Mouse (Mus musculus) neural tube, embryonic 10.5 days (tissue): ENCODE measurements around the gene Rab4b.
A peak's percentile ranks its signal among the peaks of the same experiment; 100 is the strongest.

ENCODE experiments used
- DNase-seq: peaks from one replicate; pipeline ENCODE4 v3.0.0-alpha.2; 2017; ENCODE audit warnings: low spot score; ENCODE audit errors: extremely low spot score

Rab4b gene

GRCm38 (mm10) chr7:27178324-27179216 lies at the start of gene Rab4b:
TSS of gene Rab4b (minus strand) at chr7:27178896.
- peak; percentile 99 for DNase-seq

DNA sequence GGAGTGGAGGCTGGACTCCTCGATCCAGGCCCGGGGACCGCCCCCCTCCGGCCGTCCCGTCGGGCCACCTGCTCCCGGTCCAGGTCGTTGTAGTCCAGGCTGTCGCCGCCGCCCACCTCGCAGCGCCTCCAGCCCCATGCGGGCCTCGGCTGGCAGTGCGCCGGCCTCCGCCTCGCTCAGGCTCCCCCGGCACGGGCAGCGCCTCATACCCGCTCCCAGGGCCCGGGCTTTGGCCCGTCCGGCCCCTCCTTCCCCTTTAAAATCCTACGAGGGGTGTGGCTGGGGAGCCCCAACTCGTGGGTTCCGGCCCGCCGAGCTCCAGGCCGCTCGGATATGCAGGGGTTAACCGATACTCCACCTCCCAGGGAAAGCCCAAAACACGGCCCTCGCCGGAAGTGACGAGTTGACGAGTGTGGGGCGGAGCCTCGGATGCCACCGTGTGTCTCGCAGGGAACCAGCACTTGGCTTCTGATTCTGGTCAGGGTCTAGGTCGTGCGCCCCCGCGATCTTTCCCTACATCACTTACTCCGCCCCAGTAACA lies 49.7 kb upstream of the Rab4b start, which contains the start of gene Itpkc:
Gene Itpkc (minus strand): TSS at position 381 of the 541 bp plus-strand sequence.
- DNase-seq: peak; percentile 97

GRCm38 (mm10) chr7:27227676-27228075 lies 49.0 kb upstream of the Rab4b start:
- no peak for DNase-seq

DNA sequence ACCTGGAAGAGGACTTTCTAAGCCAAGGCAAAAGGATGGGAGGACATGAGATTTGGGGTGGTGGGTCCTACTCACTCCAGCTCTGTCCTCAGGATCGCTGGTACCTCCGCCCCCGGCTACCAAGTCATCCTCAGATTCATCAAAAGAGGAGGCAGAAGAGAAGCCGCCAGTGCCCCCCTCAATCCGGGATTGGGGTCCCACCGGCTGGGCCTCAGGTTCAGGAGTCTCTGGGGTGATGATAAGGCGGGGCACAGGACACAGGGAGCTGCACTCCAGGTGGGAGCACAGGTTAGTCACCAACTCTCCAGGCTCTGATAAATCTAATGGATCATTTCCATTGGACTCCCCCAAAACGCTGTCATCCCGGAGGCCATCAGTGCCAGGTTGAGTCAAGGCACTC lies 48.6 kb upstream of the Rab4b start:
- no peak for DNase-seq

DNA sequence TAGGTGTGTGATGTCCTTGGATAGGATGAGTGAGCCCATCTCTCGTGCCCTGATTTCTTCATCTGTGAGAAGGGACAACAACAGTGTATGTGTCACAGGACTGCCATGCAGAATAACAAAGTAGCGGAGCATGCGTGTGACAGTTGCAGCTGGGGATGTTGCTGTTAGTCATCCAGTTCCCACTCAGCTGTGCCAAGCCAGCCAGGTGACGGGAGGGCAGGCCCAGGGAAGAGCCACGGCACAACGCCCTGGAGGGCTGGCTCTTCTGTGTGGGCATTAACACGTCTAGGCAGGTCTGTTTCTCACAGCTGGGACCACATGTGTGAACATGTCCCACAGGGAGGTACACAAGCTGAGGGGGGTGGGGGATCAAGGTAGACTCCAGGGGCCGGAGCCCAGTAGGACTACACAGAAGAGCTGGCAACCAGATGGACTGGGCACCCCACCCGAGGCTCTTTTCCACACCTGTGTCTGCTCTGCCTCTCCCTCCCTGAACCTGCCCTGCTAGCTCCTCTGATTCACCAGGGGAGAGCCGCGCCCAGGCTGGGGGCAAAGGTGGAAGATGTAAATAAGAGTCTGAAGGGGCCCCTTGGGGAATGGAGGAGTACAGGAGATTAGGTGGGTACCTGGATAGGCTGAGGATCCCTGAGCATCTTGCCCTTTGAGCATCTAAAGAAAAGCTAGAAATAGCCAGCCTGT lies 46.3 kb upstream of the Rab4b start:
- DNase-seq: no peak

- DNase-seq: no peak
These were observed 43.8 kb upstream of the Rab4b start for GRCm38 (mm10) chr7:27222538-27222937.

DNA sequence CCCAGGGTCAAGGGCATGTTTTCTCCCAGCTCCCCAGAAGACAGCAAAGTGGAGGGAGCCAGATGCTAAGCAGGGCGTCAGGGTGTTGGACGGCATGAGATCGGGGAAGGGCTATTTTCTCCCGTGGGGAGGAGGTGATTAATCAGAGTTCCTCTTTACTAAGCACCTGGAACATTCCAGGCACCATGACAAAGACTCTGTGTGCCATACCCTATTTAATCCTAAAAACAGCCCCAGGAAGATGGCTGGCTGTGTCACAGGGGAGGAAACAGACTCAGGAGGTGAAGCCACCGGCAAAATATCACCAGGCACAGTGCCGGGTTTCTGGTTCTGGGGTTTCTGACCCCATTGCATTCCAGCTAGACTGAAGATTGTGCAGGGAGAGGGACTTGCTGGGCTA lies 43.2 kb upstream of the Rab4b start:
- DNase-seq: no peak

DNA sequence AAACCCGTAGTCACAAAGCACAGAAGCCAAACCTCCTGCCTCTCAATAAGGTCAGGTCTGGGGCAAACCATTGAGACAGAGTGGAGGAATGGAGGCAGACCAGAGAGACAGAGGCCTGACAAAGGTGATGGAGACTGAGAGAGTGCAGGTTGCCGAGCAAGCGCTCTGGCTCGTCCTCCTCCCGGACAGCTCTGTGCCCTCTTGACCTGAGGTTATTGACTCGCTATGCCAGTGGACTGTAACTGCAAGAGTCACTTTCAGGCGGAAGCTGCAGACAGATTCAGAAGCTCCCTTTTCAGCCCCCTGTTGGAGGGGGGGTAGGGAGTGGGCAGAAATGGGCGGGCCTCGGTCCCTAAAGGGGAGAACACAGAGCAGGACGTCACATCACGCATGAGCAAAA lies 41.2 kb upstream of the Rab4b start:
- no peak for DNase-seq

GRCm38 (mm10) chr7:27218586-27218985 lies 39.9 kb upstream of the Rab4b start:
- DNase-seq: no peak

GRCm38 (mm10) chr7:27212626-27213025 lies 33.9 kb upstream of the Rab4b start:
- DNase-seq: no peak

- DNase-seq: no peak
These were observed 25.2 kb upstream of the Rab4b start for GRCm38 (mm10) chr7:27203730-27204449.

DNA sequence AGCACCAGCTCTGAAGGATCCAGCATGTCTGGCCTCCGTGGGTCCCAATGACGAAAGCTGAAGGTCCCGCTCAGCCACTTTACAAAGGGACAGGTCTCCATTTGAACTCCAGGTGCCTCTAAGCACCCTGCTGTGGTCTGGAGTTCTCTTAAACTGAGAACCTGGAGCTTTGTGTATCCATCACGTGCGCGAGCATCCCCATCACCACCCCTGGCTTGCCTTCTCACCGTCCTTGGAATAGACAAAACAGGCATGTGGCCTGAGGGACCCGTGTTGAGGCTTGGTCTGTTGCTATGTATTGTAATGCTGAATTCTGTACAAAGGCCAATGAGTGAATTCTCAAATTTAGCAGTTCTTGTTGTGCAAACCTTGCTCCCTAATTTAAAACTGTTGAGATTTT lies 20.1 kb upstream of the Rab4b start:
- no peak for DNase-seq

DNA sequence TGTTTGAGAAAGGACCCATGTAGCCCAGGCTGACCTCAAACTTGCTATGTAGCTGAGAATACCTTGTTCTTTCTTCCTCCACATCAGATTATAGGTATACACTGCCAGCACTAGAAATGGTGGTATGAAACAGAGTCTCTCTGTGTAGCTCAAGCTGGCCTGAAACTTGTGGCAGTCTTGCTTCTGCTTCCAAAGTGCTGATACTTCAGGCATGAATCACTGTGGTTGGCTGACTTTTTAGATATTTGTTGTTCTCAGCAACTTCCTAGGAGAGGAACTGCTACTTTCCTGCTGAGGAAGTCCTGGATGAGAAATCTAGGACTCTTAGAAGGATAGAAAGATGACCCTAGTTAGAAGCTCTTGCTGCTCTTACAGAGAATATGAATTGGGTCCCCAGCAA lies 19.7 kb upstream of the Rab4b start:
- no peak for DNase-seq

- no peak for DNase-seq
These were observed 18.9 kb upstream of the Rab4b start for GRCm38 (mm10) chr7:27197634-27198033.

DNA sequence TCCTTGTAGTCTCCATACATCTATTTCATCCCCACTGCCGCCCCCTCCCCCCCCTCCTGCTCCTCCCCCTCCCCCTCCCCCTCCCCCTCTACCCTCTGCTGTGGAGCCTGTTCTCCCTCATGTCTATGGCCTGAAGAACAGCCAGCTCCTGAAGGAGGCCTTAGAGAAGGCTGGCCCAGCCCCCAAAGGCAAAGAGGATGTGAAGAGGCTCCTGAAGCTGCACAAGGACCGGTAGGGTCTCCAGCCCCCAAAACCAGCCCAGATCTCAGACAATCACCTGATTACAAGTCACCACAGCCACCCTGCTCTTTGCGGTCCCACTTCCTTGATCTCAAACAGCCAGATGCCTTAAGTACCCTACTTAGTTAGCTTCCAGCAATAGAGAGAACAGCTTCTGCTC lies 18.4 kb upstream of the Rab4b start:
- no peak for DNase-seq

- DNase-seq: peak; percentile 91
These were observed 17.2 kb upstream of the Rab4b start, which contains the start of the genes BC024978 and Snrpa for GRCm38 (mm10) chr7:27195681-27196611. TSS of gene BC024978 (plus strand) at chr7:27195781. TSS of gene Snrpa (minus strand) at chr7:27196271.

- DNase-seq: no peak
These were observed 15.0 kb upstream of the Rab4b start for GRCm38 (mm10) chr7:27193731-27194130.

DNA sequence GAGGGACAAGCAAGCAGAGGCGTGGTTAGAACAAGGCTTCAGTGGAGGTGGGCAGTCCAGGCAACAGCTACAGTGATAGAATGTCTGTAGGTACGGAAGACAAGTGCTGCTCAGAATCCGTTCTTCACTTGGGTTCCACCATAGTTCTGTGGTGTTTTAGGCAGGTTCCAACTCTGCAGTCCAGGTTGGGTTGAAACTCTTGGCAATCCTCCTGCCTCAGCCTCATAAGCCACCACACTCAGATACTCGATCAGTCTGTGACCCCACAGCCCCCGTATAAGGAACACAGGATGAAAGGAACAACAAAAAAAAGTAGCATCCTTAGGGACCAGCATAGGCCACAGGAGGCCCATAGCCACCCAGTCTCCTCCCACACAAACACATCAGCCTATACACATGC lies 13.7 kb upstream of the Rab4b start:
- DNase-seq: no peak

- DNase-seq: no peak
These were observed 10.7 kb upstream of the Rab4b start for GRCm38 (mm10) chr7:27189271-27189931.

- DNase-seq: no peak
These were observed 7.3 kb upstream of the Rab4b start for GRCm38 (mm10) chr7:27185986-27186385.
